Mouse (Mus musculus): Measurements from ENCODE around the gene Iqgap1.

The Iqgap1 gene

DNA sequence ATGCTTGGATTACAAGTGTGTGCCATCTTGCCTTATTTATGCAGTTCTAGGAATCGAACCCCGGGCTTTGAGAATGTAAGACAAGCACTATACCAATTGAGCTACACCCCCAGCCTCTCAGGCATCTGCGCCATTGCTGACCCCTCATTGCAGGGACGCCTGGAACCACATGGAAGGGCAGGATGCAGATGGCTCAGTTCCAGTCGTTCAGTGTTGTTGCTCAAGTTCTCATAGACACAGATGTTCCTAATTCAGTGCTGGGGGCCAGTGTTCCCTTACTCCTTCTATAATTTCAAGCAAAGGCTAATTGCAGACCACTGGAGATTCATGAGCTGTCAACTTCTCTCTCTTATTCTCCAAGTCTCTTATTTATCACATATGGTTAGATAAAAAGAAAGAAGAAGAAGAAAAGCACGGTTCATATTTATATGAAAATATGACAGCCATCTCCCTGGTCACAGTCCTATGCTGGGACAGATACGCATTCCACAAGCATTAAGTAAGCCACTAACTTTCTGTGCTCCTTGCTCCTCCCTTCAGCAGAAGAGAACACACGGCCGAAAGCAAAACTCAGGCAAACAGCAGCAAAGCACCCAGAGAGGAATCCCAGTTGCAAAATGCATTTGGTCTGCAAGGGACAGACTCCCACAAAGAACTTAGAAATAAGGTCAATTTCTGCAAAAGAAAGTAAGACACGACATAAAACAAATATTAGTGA is 159.4 kb downstream of the Iqgap1 start:
- DNase-seq (ENCODE audit: low spot score) = no peak

Data from T-cell, adult 2 months (primary cell).